Mouse (Mus musculus) gastrocnemius, adult 8-10 months (tissue): ENCODE measurements around the gene Lrrtm3. TPM values are rescaled to one million over a fixed set of nuclear protein-coding genes. Genes with fewer than 3 reads are reported as not detected.

ENCODE experiments used
- DNase-seq, 2 experiments: peaks; one replicate each; pipeline ENCODE4 v3.0.0; 2022; ENCODE audit warnings: low spot score in 2 of 2
- total RNA-seq, 4 experiments: library from RNA; stranded (reverse); gene quantifications; 2 replicates each; pipeline ENCODE4 v1.2.4; 2022

The Lrrtm3 gene
- total RNA-seq, 4 experiments from 2014 or later: 0.10 to 0.99 (median 0.34) TPM

DNA sequence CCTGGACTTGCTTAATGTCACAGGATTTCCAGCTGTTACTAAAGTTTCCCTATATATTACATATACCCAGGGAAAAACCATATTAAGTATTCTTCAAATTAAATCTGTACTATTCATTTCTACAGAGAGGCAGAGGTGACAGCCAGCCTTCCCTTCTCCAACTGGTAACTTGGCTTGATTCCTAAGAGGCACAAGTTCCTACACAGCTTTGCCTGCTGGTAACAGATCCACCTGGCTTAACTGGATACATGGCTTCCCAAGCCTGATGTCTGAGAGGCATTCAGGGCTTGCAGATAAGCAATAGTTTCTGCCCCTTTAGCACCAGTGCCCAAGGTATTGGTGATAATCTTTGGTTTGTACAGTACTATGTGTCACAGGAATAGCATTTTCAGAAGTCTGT is 190.2 kb downstream of the Lrrtm3 start:
- no peak for DNase-seq

DNA sequence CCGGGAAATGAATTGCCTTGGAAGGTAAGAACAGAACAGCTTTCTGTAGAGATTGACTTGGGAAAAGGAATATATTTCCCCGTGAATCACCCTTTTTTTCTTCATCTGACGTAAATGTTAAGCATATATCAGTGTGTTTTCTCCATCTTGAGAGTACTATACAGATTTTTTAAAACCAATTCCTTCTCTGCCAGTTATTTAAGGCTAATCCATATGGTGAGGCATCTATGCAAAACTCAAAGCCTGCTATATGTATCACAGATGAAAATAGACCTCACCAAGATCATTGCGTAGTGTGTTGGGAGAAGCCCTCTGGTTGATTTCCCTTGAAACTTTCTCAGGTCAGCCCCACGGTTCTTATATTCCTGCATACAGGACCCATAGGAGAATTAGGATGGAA is 195.5 kb downstream of the Lrrtm3 start:
- no peak for DNase-seq

DNA sequence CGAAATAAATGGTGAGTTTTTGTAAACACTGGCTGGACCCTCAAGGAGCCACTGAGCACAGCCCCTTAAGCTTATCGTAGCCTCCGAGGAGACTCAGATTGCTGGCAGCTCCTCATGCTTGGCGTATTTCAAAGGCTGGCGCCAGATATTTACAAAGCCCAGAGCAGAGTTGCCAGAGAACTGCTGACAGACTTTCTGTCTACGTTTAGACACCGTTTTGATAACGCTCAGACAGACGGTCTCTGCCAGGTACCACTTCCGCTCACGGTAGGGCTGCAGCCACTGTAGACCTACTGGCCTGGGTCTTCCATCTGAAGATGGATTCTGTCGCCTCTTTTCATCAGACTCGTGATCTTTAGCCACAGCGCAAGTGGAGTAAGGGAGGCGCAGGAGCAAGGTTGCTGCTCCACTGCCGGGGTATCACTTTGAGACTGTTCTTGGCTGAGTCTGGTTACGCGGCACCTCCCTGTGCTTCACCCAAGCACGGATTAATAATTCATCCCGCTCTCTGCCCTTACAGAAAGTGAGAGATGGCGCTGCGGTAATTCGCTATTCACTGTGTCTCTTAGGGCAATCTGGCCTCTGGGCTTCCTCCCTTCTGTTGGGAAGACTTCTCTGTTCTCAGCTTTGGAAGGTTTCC is 203.5 kb downstream of the Lrrtm3 start:
- DNase-seq: no peak

DNA sequence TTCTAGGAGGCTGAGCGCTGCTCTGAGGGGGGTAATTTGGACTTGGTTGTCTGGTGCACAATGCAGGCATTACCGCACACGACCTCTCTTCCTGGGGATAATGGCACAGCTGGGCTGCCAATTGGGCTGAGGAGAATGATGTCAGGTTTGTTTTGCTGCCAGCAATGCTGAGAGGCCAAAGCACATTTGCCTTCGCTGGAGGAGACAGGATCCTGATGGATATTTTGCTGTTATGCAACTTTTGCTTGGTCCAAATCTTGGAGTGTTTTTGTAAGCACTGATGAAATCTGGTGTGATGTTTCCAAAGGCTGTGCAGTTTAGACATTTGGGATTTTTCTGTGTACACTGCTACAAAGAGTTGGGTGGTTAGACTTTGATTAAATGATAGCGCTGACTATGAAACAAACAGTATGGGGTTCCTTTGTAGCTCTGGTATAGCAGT is 209.6 kb downstream of the Lrrtm3 start:
- peak; percentile 36 to 50 for DNase-seq

Other genes with a start within 250 kb of the Lrrtm3 start
- gene Gm10118, start 162.8 kb downstream of the Lrrtm3 start, total RNA-seq: not detected